Mouse (Mus musculus) heart, adult 18-20 months (tissue): ENCODE data around the gene Psmb2. TPM values are rescaled to one million over a fixed set of nuclear protein-coding genes. Genes with fewer than 3 reads are reported as not detected.

Experiments
- DNase-seq, 2 experiments: peaks; one replicate each; pipeline ENCODE4 v3.0.0; 2021 to 2022; ENCODE audit warnings: mixed read lengths in 1 of 2
- total RNA-seq, 2 experiments: library from RNA; stranded (reverse); gene quantifications; 2 replicates each; pipeline ENCODE4 v1.2.3; 2021

The Psmb2 gene
- total RNA-seq, 2 experiments from 2014 or later: 123 to 131 TPM

GRCm38 (mm10) chr4:126732111-126732510 is 54.7 kb downstream of the Psmb2 start:
- no peak for DNase-seq

GRCm38 (mm10) chr4:126732531-126733380 is 55.3 kb downstream of the Psmb2 start:
- DNase-seq: no peak

DNA sequence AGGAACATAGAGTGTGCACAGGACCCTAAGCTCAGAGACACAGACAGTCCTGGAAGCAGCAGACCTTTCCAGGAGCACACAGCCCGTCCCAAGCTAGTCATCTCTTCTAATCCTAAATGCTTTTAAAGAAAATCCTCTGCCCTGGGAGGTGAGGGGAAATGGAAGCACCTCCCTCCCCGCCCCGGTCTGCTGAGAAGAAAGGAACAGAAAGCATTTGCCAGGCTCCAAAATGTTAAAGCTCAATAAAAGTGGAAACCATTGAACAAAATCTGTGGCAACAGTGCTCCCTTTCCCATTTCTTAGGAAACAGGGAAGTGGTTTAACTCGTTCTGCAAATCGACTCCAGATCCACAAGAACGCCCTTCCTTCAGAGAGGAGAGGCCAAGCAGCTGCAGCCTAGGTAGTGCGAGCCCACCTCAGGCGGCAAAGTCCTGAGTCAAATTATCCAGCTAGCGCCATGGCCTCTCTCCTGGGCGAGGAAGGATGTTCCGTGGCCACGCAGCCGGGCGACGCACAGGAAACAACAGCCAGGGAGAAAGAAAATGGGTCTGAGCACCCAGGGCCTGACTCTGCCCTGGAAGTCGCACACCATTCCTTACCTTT is 56.7 kb downstream of the Psmb2 start:
- no peak for DNase-seq

DNA sequence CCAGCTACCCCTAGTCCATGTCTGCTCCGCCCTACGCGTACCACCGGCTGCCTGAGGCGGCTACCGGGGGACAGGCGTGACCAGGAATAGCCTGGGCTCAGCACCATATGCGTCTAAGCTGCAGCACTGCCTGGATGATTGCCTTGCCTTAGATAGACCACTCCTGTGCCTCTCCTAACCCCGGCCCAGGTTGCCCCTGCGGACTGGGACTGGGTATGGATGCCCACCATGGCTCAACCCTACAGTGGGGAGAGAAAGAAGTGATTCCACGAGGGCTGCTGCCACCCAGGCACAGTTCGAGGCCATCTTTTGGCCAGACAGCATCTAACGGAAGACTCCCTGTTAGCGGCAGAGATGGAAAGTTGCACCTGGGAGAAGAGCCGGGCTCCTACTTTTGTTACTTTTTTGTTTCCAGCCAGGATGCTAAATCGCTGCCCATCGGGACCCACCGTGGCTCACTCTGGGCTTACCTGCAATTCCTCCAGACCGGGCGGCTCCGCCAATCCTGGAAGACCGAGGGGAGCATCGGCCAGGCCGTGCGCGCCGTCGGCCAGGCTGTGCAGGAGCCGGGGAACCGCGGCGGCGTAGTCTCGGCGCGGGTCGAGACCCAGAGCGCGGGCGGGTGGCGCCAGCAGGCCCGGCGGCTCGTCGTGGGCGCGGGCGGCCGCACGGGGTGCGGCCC is 57.4 kb downstream of the Psmb2 start:
- no peak for DNase-seq

- DNase-seq: no peak
Measured at GRCm38 (mm10) chr4:126735382-126736000, 58.1 kb downstream of the Psmb2 start.

DNA sequence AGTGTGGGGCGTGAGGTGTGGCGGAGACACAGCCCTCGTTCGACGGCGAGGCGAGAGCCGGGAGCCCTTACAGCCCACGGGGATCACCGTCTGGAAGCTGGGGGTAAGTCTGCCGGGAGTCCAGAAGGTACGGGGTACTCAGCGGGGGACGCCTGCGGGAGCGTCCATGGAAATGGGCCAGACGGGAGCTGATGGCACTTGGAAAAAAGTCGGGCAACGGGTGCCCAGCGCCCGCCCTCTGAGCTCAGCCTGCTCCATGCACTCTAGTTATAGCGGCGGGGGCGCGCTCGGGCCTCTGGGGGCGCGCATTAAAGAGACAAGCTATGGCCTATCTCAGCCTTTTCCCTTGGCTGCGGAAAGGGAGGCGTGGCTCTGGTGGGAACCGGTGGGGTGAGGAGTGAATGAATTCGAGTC is 58.6 kb downstream of the Psmb2 start, which contains the start of gene Tfap2e:
Tfap2e (minus strand) TSS at position 240 of the 414 bp plus-strand sequence.
- DNase-seq: peak in 1 of 2 experiments; percentile 48

GRCm38 (mm10) chr4:126739966-126740676 is 62.7 kb downstream of the Psmb2 start:
- DNase-seq: no peak

- peak; percentile 76 to 91 for DNase-seq
Measured at GRCm38 (mm10) chr4:126741448-126741847, 64.0 kb downstream of the Psmb2 start.

DNA sequence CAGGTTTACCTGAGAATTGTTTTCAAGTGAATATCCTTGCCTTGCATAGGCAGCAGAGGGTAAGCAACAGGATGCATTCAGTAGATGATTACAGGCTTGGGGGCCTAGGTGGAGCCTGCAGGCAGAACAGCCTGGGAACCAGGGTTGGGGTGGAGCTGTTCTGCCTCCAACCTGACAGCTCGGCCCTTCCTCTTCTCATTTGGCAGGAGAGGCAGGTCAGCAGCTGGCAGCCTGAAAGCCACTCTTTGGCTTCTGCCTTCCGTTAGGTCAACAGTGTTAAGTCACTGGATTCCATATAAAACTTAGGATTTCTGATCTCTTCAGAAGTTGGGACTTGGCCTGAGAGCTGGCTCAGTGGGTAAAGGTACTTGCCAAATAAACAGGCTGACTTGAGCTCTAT is 65.5 kb downstream of the Psmb2 start:
- peak in 1 of 2 experiments; percentile 49 for DNase-seq

GRCm38 (mm10) chr4:126743713-126744112 is 66.3 kb downstream of the Psmb2 start:
- no peak for DNase-seq

DNA sequence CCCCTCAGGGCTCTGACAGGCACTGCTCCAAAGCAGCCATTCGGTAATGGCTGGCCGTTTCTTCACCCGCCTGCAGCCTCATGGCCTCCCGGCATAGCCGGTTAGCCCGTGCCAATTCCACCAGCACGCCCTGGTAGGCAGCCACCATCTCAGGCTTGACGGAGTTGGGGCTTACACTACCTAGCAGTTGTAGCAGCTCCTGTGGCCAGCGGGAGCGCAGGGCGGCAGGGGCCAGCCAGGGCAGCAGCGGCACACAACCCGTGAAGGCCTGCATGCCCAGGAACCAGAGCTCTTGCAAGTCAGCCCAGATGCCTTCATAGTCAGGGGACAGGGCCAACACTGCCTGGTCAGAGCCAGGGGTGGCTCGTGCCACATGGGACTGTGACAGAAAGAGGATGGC is 67.4 kb downstream of the Psmb2 start:
- no peak for DNase-seq

GRCm38 (mm10) chr4:126745506-126746193 is 68.2 kb downstream of the Psmb2 start:
- peak; percentile 28 to 76 for DNase-seq

DNA sequence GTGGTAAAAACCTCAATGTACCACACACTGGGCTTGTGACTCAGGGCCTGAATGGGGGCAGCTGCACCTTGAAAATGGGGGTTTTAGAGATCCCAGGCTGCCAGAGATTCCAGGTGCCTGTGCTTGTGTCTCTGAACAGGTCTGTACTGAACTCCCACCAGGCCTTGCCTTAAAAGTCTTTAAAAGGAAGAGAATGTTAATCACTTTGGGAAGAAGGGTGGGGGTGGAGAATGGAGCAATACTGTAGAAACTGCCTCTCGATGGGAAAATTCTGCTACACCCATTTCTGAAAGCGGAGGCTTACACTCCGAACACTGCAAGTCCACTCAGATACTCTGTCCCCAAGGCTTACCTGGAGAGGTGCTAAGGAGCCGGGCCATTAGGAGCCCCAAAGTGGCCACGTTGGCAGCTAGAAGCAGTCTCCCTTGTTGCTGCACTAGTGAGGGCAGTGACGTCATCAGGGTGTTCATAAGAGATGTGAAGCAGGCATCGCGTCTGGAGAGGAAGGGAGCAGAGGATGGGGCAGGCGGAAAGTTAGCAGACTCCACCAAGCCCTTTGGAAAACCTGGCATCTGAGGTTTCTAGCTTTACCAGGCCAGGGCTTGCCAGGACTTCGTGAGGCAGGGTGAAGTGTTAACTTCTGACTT is 68.9 kb downstream of the Psmb2 start:
- no peak for DNase-seq

GRCm38 (mm10) chr4:126748381-126748780 is 71.0 kb downstream of the Psmb2 start:
- no peak for DNase-seq

DNA sequence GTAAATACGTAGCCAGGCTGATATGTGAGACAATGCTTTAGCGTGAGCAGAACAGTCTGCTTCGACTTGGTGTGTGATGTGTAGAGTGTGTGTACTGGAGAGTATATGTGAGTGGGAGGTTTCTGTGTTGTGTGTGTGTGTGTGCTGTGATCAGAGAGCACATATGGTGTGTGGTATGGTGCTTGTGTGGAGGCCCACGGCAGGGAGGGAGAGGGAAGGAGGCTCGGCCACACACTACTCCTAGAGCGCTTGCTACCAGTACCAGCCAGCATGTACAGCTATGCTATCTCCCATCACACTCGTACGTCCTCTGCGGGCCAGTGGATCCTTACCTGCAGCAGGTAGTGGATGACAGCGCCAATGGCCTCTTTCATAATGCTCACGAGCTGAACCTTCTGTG is 72.1 kb downstream of the Psmb2 start:
- DNase-seq: no peak

DNA sequence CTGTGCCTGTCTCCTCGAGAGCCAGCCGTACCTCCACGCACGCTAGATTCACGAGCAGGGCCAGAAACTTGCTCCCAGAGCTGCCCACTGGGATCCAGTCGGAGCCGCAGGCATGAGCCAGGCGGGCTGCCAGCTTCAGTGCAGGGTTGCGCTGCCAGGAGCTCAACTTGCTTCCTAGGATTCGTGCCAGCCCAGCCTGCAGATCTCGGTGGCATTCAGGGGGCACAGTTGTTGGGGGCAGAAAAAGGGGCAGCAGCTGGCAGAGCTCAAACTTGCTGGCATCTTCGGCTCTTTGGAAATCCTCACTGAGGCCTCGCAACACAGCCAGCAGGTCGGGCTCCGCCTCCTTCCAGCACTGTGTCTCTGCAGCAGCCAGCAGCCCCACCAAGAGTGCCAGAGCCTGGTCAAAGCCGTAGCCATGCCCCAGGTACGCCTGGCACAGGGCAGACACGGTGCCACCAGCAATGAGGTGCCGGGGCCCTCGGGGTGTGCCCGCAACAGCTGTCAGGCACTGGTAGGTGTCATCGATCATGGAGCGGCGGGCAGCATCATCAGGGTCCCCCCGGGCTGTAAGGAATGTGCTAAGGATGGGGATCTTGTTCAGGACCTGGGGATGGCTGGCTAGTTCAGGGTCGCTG is 72.7 kb downstream of the Psmb2 start:
- peak; percentile 65 to 69 for DNase-seq

DNA sequence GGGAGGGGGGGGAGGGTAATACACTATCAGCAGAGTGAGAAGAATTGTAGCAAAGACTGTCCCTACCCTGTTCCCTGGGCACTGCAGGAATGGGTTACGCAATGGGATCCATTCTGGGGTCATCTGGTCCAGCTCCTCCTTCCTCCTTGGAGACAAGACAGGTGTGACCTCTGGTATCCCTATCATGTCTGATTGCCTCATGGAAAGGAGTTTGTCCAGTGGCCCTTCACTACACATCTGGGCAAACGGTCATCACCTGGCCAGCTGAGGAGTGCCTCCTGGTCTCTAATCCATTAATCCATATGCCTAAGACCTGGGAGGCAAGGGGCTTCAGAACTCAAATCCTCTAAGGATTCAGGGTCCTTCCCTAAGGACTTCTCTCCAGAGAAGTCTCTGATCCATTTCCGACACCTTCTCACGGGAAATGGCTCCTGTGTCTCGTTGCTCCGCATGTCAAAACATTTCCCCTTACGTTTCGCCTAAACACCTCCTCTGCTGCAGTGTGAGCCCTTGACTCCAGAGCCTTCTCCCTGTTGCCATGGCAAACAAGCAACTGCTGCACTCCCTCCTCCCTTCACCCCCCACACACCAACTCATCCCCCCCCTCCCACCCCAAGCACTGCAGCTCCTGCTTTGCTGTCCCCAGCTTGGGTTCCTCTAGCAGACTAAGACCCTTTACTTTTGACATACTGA is 73.6 kb downstream of the Psmb2 start:
- DNase-seq: no peak

GRCm38 (mm10) chr4:126751556-126752023 is 74.2 kb downstream of the Psmb2 start:
- DNase-seq: no peak

- DNase-seq: peak in 1 of 2 experiments; percentile 18
Measured at GRCm38 (mm10) chr4:126752024-126752607, 74.7 kb downstream of the Psmb2 start.
